Mouse (Mus musculus) urinary bladder, postnatal 14 days (tissue): ENCODE results near the gene Psmd1.

Source experiments
- DNase-seq: peaks from one replicate; pipeline ENCODE4 v3.0.0; 2021; ENCODE audit warnings: low spot score

Gene Psmd1

DNA sequence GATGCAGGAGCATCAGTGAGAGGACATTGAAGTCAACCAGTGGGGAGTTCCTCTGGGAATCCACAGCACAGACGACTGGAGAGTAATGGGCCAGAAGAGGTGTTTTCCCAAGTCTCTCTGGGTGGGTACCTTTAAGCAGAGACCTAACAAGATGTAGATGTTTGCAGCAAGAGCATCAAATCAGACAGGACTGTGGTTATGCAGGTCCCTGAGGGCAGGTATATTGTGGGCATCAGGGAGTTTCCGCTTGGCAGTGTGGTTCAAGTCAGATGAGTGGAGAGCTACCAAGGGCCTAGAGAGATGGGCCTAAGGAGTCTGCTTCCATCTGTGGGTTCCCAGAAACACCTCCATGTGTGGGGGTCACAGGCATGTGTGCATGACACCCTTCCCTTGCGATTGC lies 91.9 kb downstream of the Psmd1 start:
- DNase-seq = no peak

DNA sequence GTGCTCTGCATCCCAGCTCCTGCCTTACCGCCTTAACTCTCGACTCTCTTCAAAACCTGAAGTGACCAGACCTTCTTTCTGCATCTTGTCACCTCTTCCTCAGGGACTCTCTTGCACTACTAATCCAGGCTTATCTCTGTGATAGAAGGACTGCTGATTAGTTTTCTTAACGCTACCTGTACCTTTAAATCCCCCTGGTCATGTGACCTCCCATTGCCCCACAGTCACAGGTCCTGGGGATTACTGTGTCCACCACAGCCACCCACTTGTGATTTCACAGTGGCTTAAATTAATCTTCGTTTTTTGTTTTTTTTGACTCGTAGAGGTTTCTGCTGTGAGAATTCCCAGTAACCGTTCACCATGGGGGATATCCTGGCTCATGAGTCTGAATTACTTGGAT lies 92.4 kb downstream of the Psmd1 start:
- DNase-seq = no peak

DNA sequence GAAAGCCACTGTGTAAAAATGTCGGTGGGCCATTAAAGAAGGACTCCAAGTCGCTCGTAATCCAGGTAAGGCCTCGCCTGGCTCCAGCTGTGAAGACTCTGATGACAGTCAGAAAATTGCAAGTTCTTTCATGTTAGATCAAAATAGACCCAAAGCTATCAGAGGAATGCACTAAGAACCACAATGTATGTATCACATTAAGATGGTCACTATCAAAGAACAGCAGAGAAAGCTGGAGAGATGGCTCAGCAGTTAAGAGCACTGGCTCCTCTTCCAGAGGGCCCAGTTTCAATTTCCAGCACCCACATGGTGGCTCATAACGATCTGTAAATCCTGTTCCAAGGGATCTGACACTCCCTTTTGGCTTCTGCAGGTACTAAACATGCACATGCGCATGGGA lies 95.9 kb downstream of the Psmd1 start:
- DNase-seq = no peak

DNA sequence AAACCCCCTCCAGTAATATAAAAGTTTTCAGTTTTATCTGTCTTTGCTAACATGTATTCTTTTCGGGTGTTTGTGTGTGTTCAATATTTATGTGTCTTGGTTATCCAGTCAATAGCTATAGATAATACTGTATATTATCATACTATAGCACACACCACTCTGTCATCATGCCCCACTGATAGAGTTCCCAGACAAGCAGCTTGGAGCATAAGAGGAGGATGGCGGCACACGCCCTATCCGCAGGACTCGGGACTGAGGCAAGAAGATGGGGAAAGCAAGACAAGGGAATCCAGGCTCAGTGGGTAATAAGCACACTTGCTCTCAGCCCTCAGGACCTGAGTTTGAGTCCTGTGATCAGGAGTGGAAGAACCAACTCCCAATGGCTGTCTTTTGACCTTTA lies 96.3 kb downstream of the Psmd1 start:
- DNase-seq = no peak

DNA sequence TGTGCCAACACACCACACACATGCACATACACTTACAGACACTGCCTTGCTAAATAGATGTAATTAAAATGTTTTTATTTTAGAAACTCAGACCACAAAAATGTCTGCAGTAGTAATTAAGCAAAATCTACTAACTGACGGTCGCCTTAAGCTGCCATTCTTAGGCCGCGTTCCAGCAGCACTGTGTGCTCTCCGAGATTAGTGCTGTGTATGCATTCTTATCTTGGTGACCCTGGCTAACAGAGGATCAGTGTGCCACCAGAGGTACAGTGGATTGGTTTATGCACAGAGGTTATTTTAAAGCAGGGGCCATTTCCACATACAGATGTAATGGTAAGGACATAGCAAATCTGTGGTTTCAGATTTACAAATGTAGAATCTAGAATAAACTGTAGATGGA lies 96.9 kb downstream of the Psmd1 start:
- DNase-seq = no peak

DNA sequence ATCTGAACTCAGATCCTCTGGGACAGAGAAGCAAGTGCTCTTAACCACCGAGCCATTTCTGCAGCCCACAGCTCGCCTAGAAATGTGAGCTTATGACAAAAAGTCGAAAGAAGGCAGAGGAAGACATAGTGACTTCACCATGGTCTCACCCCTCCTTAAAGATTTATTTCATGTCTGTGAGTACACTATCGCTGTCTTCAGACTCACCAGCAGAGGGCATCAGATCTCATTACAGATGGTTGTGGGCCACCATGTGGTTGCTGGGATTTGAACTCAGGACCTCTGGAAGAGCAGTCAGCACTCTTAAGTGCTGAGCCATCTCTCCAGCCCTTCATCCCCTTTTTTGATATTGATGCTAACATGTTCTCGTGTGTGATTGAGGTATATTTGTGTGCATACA lies 110.4 kb downstream of the Psmd1 start:
- no peak for DNase-seq

DNA sequence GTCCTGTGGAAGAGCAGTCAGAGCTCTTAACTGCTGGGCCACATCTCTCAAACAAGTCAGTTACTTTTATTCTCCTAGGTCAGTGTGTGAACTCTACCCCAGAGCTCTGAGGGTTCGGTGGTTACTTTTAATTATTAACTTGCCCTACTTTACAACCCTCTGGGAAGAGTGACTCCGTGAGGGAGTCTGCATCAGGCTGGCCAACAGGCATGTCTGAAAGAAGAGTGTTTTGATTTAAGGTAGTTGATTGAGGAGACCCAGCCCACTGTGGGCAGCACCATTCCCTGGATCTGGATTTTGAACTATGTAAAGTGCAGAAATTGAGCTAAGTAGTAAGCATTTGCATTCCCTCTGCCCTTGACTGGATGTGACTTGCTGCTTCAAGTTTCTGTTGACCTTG lies 111.9 kb downstream of the Psmd1 start:
- DNase-seq = no peak

DNA sequence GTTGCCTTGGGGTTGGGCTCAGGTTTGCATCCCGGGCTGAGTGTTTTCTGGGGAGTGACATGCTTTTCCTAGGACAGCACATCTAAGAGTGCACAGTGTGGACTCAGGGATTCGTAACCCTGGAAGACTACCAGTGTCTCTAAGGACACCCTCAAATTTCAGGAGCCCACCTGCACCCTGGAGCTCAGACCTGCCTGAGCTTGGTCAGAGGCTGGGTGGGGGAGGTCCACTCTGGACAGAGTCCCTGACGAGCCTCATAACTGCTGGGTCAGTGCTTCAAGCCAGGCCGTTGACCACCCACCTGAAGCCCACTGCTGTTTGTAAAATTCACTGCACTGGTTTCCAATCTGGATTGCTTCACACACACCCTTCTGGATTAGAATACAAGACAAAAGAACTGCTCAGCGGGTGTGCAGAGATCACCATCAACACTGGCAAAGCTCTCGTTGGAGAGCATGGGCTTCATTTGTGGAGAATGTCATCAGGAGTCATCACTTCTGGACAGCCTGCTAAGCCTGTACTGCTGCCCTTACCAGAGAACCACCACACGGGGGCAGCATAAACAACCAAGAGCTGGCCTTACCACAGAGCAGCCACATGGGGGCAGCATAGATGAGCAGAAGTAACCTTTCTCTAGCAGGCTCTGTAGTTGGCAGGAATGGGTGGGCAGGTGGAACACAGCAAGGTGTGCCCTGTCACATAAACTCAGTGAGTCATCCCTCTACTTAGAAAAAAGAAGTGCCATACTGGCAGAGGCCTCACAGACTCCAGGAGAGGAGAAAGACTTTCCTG lies 114.5 kb downstream of the Psmd1 start:
- peak; percentile 84 for DNase-seq

DNA sequence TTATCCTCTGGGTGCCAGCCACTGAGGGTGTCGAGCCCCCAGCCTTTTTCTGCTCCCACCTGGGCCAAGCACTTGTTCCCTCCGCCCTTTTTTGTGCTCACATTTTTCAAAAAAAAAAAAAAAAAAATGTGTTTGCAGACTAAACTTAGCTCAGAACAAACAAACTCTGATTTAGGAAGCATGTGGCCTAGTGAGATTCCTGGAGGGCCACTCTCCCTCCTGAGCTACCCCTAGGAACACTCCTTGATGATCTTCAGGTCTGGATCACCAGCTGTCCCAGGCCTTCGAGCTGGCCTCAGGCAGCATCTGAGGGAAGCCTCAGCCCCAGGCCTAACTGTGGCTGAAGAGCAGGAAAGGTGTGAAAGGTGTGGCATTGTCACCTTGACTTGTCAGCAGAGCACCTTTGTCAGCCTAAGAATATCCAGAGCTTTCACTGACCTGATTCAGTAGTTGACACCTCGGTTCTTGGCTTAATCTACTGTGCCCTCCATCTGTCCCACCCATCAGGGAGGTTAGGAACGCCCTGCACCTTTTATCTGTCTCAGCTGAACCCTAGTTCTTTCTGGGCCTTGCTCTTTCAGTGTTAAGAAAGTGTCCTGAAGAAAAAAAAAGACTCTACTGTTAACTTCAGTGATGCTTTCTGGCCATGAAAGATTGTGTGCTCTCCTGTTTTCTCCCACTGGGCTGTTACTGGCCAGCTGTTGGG lies 118.0 kb downstream of the Psmd1 start:
- no peak for DNase-seq

DNA sequence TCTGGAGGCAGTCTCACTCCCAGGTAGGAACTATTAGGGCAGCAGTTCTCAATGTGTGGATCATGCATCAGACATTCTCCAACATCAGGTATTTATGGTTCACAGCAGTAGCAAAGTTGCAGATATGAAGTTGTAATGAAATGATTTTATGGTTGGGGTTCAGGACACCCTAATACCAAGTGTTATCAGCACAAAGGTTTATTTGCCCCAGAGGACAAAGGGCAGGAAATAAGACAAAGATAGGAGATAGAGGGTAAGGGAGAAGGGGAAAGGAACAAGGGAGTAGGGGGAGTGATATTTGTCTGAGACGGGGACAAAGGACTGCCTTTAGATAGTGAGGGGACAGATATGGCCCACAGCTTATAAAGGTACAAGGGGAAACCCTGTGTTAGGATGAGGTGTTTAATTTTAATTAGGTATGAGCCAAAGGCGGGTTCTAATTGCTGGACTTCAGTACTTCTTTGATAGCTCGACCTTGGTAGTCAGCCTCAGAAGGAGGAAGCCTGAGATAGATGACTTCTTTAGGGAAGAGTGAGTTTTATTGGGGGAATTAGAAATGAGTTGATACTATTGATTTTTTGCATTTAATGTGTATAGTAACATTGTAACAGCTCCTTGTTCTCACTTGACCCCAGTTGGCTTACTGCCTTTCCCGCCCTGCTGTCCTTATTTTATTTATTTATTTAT lies 119.5 kb downstream of the Psmd1 start:
- DNase-seq = no peak

DNA sequence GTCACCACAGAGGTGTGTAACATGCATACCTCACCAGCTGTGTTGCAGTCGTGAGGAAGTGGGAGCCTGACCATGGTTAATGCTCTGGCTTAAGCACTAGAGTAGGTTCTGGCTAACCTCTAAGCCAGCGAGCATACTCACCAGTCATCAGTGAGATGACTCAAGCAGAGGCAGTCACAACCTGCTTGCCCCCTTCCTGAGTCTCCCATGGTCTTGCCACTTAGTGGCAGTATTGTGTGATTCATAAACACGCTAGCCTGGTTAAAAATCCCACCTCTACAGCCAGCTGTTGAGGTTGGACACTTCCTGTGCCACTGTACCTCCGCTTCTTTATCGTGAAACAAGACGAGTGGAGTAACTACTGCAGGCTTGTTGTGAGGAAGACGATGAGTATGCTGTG lies 122.6 kb downstream of the Psmd1 start:
- DNase-seq = no peak

DNA sequence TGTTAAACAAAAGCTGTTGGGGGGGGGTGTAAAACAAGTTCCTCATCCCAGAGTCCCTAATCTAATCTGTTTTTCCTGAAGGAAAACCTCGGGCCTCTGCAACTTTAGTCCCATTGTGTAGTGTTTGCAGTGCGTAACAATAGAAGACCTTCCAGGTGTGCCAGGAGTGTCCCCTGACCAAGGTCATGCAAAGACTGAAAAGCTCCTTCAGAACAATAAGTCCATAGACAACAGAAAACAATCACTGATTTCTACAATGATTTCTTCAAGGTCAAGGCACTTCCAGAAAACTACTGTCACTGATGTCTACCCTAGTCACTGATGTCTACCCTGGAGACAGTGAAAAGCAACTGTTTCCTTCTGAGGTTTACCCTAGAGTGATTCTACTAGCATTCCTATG lies 123.7 kb downstream of the Psmd1 start:
- no peak for DNase-seq

DNA sequence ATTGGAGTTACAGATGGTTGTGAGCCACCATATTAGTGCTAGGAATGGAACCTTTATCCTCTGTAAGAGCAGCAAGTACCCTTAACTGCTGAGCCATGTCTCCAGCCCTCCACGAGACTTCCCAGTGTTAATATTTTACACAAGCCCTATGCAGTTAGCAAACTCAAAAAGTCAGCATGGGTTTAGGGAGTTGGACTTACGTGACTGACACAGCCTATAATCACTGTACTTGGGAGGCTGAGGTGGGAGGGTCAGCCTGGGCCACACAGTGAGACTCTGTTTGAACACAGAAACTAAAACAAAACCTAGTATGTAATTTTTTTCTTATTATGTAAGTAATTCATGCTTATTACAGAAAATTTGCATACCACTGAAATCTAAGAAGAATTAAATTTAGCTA lies 124.1 kb downstream of the Psmd1 start:
- DNase-seq = no peak
